Mouse (Mus musculus): ENCODE data around the gene Ostm1.

Gene Ostm1

DNA sequence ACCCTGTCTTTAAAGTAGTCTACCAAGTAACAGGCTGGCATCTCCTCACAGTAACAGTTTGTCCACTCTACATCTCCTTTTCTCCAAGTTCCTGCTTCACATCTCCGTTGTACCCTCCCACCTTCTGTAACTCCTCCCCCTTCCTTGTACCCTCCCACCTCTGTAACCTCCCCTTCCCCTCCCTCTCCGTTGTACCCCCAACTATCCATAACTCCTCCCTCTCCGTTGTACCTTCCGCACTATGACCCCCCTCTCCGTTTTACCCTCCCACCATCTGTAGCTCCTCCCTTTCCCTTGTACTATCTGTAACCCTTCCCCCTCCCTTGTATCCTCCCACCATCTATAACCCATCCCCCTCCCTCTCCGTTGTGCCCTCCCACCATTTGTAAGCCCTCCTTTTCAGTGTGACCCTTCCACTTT, 97.0 kb downstream of the Ostm1 start:
- DNase-seq, result peak; percentile 13

DNA sequence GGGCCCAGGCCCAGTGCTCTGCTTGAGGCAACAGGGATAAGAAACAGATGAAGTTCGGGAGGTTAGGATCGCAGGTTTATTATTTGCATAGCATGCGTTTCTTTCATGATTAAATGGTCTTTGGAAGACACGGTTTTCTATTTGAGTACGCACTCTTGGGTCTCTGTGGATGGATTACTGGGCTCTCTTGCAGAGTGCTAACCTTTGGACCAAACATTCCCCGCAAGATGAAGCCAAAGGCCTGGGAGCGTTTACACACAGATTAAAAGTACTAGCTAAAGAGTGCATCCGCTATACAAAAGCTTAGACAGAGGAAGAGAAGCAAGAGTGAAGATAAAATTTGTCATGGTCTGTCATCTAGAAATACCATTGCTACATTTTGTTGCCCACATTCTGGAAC, 98.8 kb downstream of the Ostm1 start:
- no peak for DNase-seq

DNA sequence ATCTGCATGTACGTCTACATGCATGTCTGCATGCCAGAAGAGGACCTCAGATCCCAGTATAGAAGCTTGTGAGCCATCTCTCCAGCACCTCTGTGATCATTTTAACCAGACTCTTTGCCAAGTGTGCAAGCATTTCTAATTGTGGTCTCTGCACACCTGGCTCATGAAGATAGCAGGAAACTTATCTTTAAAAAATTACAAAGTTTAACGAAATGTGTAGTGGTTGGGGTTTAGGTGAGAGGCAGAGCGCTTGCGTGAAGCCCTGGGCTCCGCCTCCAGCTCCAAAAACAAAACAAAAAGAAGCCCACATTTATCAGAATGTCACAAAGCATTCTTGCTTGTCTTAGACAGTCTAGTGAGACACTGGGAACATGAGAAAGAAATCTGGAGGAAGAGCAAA, 104.3 kb downstream of the Ostm1 start:
- no peak for DNase-seq

DNA sequence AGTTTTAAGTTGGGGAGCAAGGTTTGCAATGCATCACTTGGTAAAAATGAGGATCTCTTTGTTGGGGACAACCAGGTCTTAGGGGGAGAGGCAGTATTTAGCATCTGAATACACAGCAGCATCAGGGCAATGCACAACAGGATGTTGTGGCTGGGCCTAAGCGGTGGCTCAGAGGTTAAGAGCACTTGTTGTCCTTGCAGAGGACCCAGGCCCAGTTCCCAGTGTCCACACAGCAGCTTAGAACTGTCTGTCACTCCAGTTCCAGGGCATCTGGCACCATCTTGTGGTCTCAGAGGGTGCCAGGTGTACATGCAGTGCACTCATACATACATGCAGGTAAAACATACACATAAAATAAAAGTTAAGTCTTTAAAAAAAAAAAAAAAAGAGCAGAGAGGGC, 106.1 kb downstream of the Ostm1 start:
- no peak for DNase-seq

DNA sequence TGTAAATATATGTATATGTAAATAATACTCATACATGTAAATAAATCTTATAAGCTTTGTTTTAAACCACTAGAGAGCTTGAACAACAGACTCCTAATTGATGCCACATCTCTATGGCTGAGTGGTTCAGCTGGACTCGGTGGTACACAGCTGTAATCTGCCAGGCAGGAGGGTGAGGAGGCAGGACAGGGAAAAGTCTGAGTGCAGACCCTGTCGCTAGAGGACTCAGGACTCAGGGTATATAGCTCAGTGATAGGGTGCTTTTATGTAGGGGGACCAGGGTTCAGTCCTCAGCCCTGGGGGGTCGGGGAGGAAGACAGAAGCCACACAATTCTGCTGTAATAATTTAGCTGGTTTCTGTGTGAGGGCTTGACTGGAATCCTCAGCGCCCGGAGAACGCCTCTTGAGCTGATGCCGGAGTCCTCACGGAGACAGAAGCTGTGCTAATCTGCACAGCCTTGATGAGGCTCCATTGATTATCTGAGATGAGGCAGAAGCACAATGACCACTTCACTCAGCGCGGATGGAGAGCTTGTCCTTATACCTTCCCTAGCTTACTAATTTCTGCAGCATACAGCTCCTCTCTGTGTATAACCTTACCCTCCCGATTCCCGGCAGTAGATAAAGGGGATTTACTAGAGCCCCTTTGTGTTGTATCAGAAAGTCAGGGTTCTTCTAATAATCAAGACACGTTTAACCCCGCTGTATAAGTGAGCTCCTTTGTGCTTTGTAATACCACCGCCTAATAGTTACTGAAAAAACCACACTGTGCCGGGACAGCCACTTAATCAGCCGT, 106.8 kb downstream of the Ostm1 start:
- no peak for DNase-seq

DNA sequence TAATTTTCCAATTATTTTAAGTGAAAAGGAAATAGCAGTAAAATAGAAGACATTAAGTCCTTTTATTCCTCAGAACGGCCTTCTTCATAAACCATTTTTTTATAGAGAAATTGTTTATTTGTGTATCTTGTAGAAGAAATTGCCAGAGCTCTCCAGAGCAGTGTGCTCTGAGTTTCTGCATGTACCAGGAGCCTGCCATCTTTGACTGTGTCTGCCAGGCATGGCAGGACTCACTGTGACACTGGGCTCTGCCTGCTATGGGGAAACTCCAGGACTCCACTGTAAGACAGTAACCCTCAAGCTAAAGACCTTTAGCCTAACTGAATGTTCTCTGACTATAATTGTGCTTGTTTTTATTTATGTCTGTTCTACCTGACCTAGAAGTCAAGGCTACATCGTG, 107.4 kb downstream of the Ostm1 start:
- no peak for DNase-seq

DNA sequence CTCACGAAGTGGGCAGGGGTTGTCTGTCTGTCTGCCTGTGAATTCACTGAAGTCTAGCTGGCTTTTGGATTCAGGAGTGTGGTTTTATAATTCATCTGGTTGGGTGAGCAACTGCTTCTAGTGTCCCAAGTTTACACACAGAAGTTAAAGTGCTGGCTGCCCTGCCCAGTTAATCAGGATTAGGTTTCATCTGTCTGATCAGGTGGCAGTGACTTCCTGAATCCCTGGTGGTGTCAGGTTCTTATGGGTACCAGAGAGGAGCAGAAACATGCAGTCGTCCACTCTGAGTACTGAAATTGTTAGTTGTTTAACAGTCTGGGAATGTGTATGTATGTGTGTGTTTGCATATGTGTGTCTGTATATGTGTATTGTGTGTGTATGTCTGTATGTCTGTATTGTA, 108.5 kb downstream of the Ostm1 start:
- no peak for DNase-seq

DNA sequence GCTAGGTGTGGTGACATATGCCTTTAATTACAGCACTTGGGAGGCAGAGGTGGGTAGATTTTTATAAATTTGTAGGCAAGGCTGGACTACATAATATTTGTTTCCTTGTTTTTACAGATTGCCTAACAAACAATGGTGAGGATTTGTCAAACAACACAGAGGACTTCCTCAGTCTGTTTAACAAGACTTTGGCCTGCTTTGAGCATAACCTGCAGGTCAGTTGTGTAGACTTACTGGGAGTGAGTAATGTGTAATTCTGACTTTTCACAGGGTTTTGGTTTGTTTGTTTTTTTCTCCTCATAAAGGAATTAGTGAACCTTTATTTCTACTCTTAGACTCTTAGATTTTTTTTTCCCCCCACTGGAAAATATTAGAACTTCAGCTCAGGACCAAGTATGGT, 109.2 kb downstream of the Ostm1 start:
- DNase-seq, result no peak

DNA sequence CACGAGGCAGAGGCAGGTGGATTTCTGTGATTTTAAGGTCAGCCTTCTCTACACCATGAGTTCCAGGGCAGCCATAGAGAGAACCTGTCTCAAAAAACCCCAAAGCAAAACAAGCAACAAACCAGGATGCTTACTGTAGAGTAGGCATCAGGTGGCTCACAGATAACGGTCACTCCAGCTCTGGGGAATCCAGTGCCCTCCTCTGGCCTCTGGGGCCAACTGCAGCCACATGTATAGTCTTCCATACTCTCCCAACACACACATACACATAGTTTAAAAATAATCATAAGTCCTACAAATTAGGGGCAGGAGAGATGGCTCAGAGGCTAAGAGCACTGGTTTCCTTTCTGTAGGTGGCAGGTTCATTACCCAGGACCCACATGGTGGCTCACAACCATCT, 109.9 kb downstream of the Ostm1 start:
- DNase-seq, result no peak

DNA sequence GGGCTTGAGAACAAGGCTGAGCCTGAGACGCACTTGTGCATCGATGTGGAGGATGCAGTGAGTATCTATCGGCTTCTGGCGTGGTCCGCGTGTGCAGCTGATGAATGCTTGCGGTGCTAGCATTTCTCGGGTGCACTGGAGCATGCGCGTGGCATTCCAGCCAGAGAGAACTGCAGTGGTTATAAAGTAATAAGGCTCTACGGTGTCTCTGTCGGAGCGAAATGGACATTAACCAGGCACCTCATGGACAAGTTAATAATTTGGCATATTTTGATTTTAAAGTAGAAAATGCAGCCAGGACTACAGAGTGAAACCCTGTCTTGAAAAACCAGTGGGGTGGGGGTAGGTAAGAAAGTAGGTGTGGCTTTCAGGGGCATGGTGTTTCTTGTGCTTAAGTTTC, 112.7 kb downstream of the Ostm1 start:
- DNase-seq, result no peak

DNA sequence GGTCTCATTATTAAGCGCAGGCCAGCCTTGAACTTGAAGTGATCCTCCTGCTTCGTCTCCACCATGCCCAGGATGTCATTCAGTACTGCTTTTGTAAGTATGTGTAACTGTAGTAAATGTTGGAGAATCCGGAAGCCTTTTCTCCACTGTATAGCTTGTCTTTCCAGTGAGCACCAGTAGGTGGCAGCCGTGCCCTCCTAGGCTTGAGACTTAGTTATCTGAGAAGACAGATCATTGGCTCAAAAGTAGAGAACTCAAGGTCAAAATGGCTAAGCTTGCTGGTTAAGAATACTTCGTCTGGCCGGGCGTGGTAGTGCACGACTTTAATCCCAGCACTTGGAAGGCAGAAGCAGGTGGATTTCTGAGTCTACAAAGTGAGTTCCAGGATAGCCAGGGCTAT, 113.4 kb downstream of the Ostm1 start:
- DNase-seq, result peak; percentile 69

DNA sequence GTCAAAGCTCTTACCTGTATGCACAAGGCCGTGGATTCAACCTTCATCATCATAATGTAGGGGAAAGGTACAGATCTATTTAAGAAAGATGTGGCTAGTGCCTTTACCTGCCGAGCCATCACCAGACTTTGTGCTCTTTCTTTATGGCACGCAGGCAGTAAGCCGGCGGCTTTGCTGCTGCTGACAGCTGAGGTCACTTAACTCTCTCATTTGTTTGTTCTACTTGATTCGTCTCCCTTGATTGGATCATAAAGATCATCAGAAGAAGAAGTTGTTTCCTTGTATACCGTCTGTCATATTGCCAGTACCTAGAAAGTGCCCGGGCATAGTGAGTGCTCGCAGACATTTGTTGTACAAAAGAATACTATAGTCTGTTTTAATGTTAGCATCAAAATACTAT, 114.8 kb downstream of the Ostm1 start:
- DNase-seq, result no peak

DNA sequence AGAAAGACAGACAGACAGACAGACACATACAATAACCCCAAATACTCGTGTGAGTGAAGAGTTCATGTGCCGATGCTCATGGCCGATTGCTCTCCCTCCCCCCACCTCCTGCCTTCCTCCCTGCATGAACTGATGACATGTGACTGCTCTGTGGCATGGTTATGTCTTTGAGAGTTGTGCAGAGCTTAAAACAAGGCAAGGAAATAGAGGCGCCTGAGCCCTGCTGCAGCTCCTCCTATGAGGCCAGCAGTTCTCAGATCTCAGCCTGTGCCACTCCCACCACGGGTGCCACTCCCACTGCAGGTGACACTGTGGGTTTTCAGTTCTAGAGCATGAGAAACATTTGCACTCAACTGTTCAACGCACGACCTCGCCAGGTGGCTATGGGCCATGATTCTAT, 115.4 kb downstream of the Ostm1 start:
- DNase-seq, result no peak

DNA sequence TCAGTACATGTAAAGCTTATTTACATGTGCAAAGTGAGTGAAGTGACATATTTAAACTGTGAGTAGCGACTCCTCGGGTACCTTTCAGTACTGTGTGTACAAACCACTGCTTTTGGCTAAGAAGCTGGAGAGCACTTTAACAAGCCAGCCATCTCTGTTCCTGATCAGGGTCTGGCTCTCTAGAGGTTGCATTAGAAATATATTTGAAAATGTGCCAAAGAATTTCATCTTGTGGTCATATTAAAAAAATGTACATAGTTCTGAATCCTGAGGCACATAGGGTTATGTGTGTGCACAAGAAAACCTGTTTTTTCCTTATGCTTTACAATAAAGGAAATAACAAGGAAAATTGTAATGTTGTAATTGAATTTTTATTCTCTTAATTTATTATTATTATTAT, 118.5 kb downstream of the Ostm1 start:
- DNase-seq, result no peak

DNA sequence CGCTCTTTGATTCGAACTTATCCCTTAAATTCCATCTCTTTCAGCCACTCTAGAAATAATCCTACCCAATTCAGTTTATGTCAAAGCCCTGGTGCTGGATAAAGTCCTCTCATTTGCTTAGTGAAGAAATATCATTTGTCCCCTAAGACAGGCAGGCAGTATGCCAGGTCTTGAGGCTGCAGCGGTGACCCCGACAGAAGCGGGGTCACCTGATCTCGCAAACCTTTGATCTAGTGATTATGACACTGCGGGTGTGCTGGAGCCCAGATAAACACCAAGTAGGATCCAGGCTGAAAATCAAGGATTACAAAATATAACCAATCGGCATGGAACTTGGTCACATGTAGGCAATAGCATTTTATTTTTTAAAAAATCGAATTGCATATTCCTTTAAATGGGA, 131.1 kb downstream of the Ostm1 start:
- no peak for DNase-seq

DNA sequence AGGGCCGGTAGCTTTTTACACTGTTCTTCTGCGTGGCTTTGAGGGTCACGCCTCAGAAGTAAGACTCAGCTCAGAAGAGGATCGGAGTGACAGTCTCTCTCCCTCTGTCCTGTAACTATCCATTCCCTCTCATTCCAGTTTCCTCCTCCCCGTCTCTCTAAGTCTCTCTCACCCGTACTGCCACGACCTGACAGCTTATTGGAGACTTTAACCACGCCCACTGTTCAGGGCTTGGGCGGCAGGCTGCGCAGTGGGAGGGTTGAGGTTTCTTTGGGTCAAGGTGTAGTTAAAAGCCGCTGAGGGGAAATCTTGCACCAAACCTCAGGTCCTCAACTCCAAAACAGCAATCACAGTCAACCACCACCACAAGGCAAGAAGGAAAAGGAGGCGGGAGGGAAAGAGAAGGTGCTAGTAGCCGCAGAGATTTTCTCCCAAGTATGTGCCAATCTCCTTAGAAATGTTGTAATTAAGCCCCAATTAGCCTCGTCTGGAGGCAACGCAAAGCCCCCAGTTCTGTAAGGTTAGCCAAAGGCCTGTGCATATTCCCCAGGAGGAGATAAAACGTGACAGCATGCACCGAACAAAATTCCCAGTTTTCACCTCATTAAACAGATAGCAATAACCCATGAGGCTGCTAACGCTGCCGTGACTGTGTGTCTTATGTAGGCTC, 131.9 kb downstream of the Ostm1 start:
- peak; percentile 59 for DNase-seq

DNA sequence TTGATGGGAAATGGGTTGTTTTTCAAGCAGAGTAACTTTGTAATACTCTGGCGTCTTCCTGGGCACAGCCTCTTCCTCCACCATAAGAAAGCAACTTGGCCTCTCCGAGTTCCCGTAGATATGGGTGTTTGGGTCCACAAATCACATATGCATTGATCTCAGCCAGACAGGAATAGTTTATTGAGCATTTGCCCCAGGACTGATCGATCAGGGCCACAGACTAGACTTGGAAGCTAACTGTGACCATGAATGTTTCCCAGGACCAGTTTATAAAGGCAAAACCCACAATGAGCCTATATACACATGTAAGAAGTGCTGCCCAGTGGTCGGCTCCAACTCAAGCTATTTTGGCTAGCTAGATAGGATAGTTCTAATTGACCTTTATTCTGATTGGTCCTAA, 138.5 kb downstream of the Ostm1 start:
- DNase-seq, result no peak

DNA sequence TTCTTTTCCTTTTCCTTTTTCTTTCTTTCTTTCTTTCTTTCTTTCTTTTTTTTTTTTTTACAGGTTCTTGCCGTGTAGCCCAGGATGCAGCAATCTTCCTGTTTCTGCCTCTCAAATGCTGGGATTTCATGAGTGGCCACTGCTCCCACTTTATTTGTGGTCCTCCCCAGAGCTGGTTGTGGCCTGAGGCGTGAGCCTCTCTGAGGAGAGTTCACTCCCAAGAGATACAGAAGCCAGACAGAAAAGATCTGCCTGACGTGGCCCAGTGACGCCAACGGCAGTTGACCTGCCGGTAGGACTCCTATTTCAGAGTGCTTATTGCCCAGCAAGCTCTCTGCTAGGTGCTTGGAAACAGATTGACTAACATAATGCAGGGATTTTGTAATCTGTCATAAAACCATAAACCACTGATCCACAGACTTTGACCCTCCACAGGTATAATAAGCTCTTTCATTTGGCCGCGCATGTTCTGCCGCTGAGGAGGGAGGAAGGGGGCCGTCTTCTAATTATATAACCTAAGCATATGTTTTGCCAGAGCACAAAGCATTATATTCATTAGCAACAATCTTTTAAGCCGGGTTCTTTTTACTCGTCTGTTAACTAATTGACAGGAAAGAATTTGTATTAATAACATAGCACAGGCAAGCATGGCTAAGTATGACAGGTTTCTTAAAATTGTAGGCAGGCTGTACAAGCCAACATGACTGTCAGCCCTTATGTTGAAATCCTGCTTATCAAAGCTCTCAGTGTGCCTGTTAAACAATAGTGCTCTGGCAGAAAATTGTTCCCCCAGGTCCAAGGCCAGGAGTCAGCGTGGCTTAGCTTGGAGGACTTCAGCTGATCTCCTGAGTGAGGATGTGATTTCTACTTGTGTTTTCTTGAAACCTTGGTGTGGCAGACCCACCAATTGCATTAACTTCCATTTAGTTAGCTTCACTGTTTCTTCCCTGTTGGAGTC, 139.9 kb downstream of the Ostm1 start:
- DNase-seq, result no peak

DNA sequence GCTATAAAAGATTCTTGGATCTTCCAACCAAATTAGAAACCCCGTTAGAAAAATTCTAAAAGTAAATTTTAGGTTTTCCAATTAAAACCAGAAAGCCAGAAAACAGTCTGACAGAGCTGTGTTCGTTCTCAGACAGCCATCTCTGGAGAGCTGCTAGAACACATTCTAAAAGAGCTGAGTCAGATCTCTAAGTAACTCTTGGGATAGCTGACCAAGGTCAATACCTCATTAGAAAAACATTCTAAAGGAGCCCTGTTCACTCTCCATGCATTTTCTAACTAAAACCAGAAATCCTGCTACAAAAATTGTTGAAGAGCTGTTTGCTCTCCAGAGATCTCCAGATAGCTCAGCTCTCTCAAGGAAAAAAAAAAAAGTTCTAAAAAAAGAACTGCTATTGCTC, 146.0 kb downstream of the Ostm1 start:
- no peak for DNase-seq

DNA sequence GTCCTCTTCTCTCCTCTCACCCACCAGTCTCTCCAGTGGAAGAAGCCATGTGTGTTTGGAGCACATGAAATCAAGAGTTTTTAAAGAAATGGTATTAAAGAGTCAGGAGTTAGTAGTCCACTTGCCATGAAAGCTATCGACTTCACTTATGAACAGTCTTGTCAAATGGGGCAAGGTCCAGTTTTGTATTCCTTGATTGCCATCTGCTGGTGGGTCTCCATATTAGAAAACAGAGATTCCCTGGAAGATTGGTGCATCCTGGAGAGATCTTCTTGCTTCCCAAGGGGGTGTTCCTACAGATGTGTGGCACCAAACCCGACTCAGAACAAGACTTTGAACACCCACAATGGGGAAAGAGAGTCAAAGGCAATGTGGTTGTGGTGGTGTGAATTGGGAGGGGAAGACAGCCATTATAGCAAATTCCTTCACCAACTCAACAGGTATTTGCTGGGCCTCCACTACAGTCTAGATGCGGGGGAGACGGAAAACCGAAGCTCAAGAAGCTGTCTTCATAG, 151.0 kb downstream of the Ostm1 start:
- peak; percentile 62 for DNase-seq

DNA sequence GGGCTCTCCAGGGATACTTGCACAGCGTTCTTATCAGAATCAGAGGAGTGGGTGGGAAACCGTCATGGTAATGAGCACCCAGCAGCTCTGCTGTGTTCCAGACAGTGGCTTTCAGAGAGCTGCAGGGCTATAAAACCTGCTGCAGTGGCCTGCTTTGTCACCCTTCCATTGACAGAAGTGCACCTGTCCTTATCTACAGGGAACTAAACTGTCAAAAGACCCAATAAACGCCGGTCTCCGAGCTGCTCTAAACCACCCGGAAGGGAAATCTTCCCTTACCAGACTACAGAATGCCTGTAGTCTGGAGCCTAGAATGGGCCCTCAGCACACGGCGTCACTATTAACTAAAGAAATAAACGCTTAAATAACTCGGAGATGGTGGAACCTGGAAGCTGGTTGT, 168.2 kb downstream of the Ostm1 start:
- no peak for DNase-seq
